Mouse (Mus musculus) thymus, adult 2 months (tissue): ENCODE measurements around the gene Sept6. TPM values are rescaled to one million over a fixed set of nuclear protein-coding genes. Genes with fewer than 3 reads are reported as not detected.
A peak's percentile ranks its signal among the peaks of the same experiment; 100 is the strongest.

Experiments used
- DNase-seq: peaks from one replicate; pipeline ENCODE4 v3.0.0; 2021
- H3K27ac ChIP-seq: fragments of 200-500 bp; 2 replicates; pipeline ENCODE4 v1.5.1; 2012; ENCODE audit warnings: low read length, control low read depth; ENCODE audit not compliant: control insufficient read depth, insufficient read depth
- H3K27me3 ChIP-seq: fragments of 200-500 bp; 2 replicates; pipeline ENCODE4 v1.6.1; 2012; ENCODE audit warnings: mild to moderate bottlenecking, low read length, moderate library complexity, mixed read lengths; ENCODE audit not compliant: control insufficient read depth, insufficient read depth
- H3K36me3 ChIP-seq: fragments of 200-500 bp; 2 replicates; pipeline ENCODE4 v1.6.1; 2012; ENCODE audit warnings: mild to moderate bottlenecking, low read length, moderate library complexity; ENCODE audit not compliant: control insufficient read depth, insufficient read depth
- H3K4me1 ChIP-seq: fragments of 200-500 bp; replicated peaks from 2 replicates; pipeline ENCODE4 v1.6.1; 2012; ENCODE audit warnings: low read length; ENCODE audit not compliant: control insufficient read depth, insufficient read depth
- H3K4me3 ChIP-seq: fragments of 200-500 bp; 2 replicates; pipeline ENCODE4 v1.5.1; 2012; ENCODE audit warnings: mild to moderate bottlenecking, low read length, control low read depth, moderate library complexity; ENCODE audit not compliant: control insufficient read depth, insufficient read depth
- CTCF ChIP-seq: fragments of 200-500 bp; IDR thresholded peaks from 2 replicates; pipeline ENCODE4 v1.5.1; 2012; ENCODE audit warnings: mild to moderate bottlenecking, control low read depth, low read length, moderate library complexity, borderline replicate concordance; ENCODE audit not compliant: control insufficient read depth, poor library complexity, insufficient read depth; ENCODE audit errors: extremely low read depth
- POLR2A ChIP-seq: fragments of 200-500 bp; IDR thresholded peaks from 2 replicates; pipeline ENCODE4 v1.6.1; 2012; ENCODE audit warnings: mild to moderate bottlenecking, low read length, control low read depth, moderate library complexity; ENCODE audit not compliant: control insufficient read depth, poor library complexity, insufficient read depth; ENCODE audit errors: extremely low read depth
- WGBS: fragments of 180-500 bp; shearing (Covaris S2); methylation state at CpG from one replicate; pipeline ENCODE4 v1.1.7; 2018; 5-methylcytosine and 5-hydroxymethylcytosine counted together
- polyA plus RNA-seq: library from polyadenylated mRNA; depleted of rRNA; stranded (reverse); fragments of >200 nt; gene quantifications from 2 replicates; pipeline ENCODE4 v1.2.3, GENCODE M21; 2012

Gene Sept6
- polyA plus RNA-seq, 1 experiment, result 122 TPM

- WGBS, result 4% methylated on average over 11 of the region's 11 CpGs
- Histone ChIP-seq H3K4me1 (peaks cover 32% of the 10 kb centered on the region), H3K27ac (peak overlapping the region; percentile 90), H3K27me3 (no peaks in the 10 kb centered on the region), H3K36me3 (no peaks in the 10 kb centered on the region), H3K4me3 (peak overlapping the region; percentile 17)
- TF ChIP-seq POLR2A, result no peak
- TF ChIP-seq CTCF, result no peak
- DNase-seq, result peak; percentile 36
Observed at GRCm38 (mm10) chrX:36983654-36984311, 7.8 kb downstream of the Sept6 start.

GRCm38 (mm10) chrX:36982892-36983653 is 8.5 kb downstream of the Sept6 start:
- Histone ChIP-seq H3K36me3 (no peaks in the 10 kb centered on the region), H3K27ac (peak overlapping the region; percentile 90), H3K4me3 (peak overlapping the region; percentile 13), H3K27me3 (no peaks in the 10 kb centered on the region), H3K4me1 (peaks cover 28% of the 10 kb centered on the region)
- WGBS, result 21% methylated on average over 8 of the region's 8 CpGs
- peak; percentile 9 for DNase-seq
- TF ChIP-seq CTCF (no peak), POLR2A (no peak)

- 2% methylated on average over 10 of the region's 10 CpGs for WGBS
- H3K27me3 ChIP-seq, result no peaks in the 10 kb centered on the region
- H3K4me1 ChIP-seq, result peaks cover 27% of the 10 kb centered on the region
- TF ChIP-seq POLR2A (no peak), CTCF (no peak)
- no peaks in the 10 kb centered on the region for H3K36me3 ChIP-seq
- peak; percentile 70 for DNase-seq
- H3K27ac ChIP-seq, result peak overlapping the region; percentile 100
- H3K4me3 ChIP-seq, result peak overlapping the region; percentile 53
Observed at GRCm38 (mm10) chrX:36980563-36981187, 10.9 kb downstream of the Sept6 start.

- TF ChIP-seq POLR2A (no peak), CTCF (no peak)
Observed at GRCm38 (mm10) chrX:36977863-36978262, 13.7 kb downstream of the Sept6 start.

GRCm38 (mm10) chrX:36976980-36977379 is 14.6 kb downstream of the Sept6 start:
- peaks cover 11% of the 10 kb centered on the region for H3K4me1 ChIP-seq
- H3K27me3 ChIP-seq, result no peaks in the 10 kb centered on the region
- H3K36me3 ChIP-seq, result peaks cover 14% of the 10 kb centered on the region; the same call in 1 of the 2 replicates
- no peak overlapping the region for H3K4me3 ChIP-seq
- no peak for DNase-seq
- 95% methylated on average over 7 of the region's 7 CpGs for whole genome bisulfite sequencing
- TF ChIP-seq POLR2A (no peak), CTCF (no peak)
- no peak overlapping the region; the same call in 1 of the 2 replicates for H3K27ac ChIP-seq

More at GRCm38 (mm10) chrX:36977863-36978262, 13.7 kb downstream of the Sept6 start:
- Histone ChIP-seq H3K4me1 (peaks cover 13% of the 10 kb centered on the region), H3K27me3 (no peaks in the 10 kb centered on the region), H3K4me3 (no peak overlapping the region), H3K27ac (no peak overlapping the region), H3K36me3 (peaks cover 9% of the 10 kb centered on the region; the same call in 1 of the 2 replicates)
- no peak for DNase-seq
- WGBS, result 80% methylated on average over 2 of the region's 2 CpGs

GRCm38 (mm10) chrX:36976272-36976671 is 15.3 kb downstream of the Sept6 start:
- WGBS, result 96% methylated on average over 4 of the region's 4 CpGs
- no peak for TF ChIP-seq POLR2A
- no peak for TF ChIP-seq CTCF
- H3K27me3 ChIP-seq, result no peaks in the 10 kb centered on the region
- H3K4me3 ChIP-seq, result no peak overlapping the region
- H3K4me1 ChIP-seq, result peaks cover 11% of the 10 kb centered on the region
- no peak overlapping the region for H3K27ac ChIP-seq
- DNase-seq, result no peak
- H3K36me3 ChIP-seq, result peaks cover 14% of the 10 kb centered on the region; the same call in 1 of the 2 replicates
